Mouse (Mus musculus) layer of hippocampus, postnatal 14 days (tissue): ENCODE data around the gene Olfr728. TPM values are rescaled to one million over a fixed set of nuclear protein-coding genes. Genes with fewer than 3 reads are reported as not detected.

Experiments
- DNase-seq, 2 experiments: peaks; one replicate each; pipeline ENCODE4 v3.0.0; 2021 to 2022; ENCODE audit warnings: low spot score in 2 of 2, mixed read lengths in 1 of 2
- long read RNA-seq, 2 experiments: library from polyadenylated mRNA; stranded (forward); transcript quantifications; one replicate each; pipeline ENCODE4 v2.0.0; 2021
- total RNA-seq, 2 experiments: library from RNA; stranded (reverse); gene quantifications; 2 replicates each; pipeline ENCODE4 v1.2.3; 2021

Olfr728 gene
- total RNA-seq: not detected
- long read RNA-seq, experiment 1: 0 reads
- long read RNA-seq, experiment 2: 0 reads

GRCm38 (mm10) chr14:50142580-50142979, at the start of gene Olfr728:
Gene Olfr728 (minus strand): TSS chr14:50142680.
- no peak for DNase-seq

- DNase-seq: no peak
These were observed 45.6 kb upstream of the Olfr728 start, which contains the start of gene Olfr730 for GRCm38 (mm10) chr14:50188098-50188497. Gene Olfr730 (minus strand): TSS chr14:50188198.

GRCm38 (mm10) chr14:50152810-50153209, 10.3 kb upstream of the Olfr728 start, which contains the start of gene Olfr729:
Gene Olfr729 (minus strand): TSS chr14:50152910.
- DNase-seq: no peak

GRCm38 (mm10) chr14:50122886-50123285, 19.6 kb downstream of the Olfr728 start, which contains the start of gene Olfr727:
Gene Olfr727 (plus strand): TSS chr14:50123186.
- DNase-seq: no peak

- DNase-seq: no peak
These were observed 51.6 kb downstream of the Olfr728 start, which contains the start of gene Olfr726 for GRCm38 (mm10) chr14:50090853-50091252. Gene Olfr726 (minus strand): TSS chr14:50090953.

Other genes with a start within 250 kb of the Olfr728 start
- gene Olfr722, start 240.7 kb downstream of the Olfr728 start, total RNA-seq: not detected
- not detected for gene Olfr723, start 210.9 kb downstream of the Olfr728 start, total RNA-seq
- gene Olfr724, start 179.4 kb downstream of the Olfr728 start, total RNA-seq: not detected
- gene Olfr725, start 102.3 kb downstream of the Olfr728 start, total RNA-seq: not detected
- gene Olfr726, start 51.7 kb downstream of the Olfr728 start, total RNA-seq: not detected
- not detected for gene Olfr727, start 19.5 kb downstream of the Olfr728 start, total RNA-seq
- gene Olfr729, start 10.2 kb upstream of the Olfr728 start, total RNA-seq: not detected
- gene Olfr730, start 45.5 kb upstream of the Olfr728 start, total RNA-seq: not detected
- gene Olfr731, start 99.2 kb upstream of the Olfr728 start, total RNA-seq: not detected
- not detected for gene Olfr732, start 141.5 kb upstream of the Olfr728 start, total RNA-seq
- not detected for gene Olfr733, start 158.8 kb upstream of the Olfr728 start, total RNA-seq
- gene Olfr734, start 184.1 kb upstream of the Olfr728 start, total RNA-seq: not detected
- gene Olfr735, start 206.2 kb upstream of the Olfr728 start, total RNA-seq: not detected
- not detected for gene Tlr11, start 215.2 kb upstream of the Olfr728 start, total RNA-seq
- not detected for gene Olfr736, start 238.5 kb upstream of the Olfr728 start, total RNA-seq